Mouse (Mus musculus): Measurements from ENCODE around the gene Cryga. TPM values are rescaled to one million over a fixed set of nuclear protein-coding genes. Genes with fewer than 3 reads are reported as not detected.

Cryga gene
- not detected in 2 replicates for polyA plus RNA-seq (2015; fragmentation: Nextera tagmentation; extraction: Ambion mirVana)

DNA sequence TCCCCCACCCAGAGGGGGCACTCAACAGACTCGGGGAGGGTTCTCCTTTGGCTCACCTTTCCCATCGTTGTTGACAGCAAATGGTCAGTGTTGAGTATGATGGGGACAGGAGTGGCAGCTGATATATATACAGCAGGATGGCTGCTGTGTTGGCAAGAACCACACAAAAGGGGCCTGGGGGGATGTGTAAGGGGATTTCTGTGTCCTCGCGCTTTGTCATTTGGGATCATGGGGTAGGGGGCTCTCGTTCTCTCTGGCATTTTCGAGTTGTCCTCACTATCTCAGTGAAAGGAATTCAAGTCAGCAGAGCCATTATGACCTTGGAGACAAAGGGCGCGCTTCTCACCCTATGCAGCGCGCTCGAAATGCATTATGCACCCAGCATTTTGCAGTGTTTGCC, at the start of gene Cryga:
Gene Cryga, minus strand, starts transcription at position 101 of the 400 bp plus-strand sequence.
- Histone ChIP-seq H3K4me2 (ENCODE audit: low read depth, low read length) (no peak within 1 kb of the TSS), H3K4me1 (replicated peaks; ENCODE audit: control insufficient read depth, insufficient read depth, low read length) (no peaks in the 10 kb centered on the region), H3K9me3 (ENCODE audit: control insufficient read depth, low read length) (no peaks in the 10 kb centered on the region), H3K36me3 (ENCODE audit: control insufficient read depth, insufficient read depth, low read length) (no peaks in the 10 kb centered on the region), H3K27me3 (ENCODE audit: control insufficient read depth, insufficient read depth, low read depth, low read length) (no peaks in the 10 kb centered on the region), H3K4me3 (ENCODE audit: low read length) (no peak within 1 kb of the TSS), H3K9ac (ENCODE audit: low read length) (no peak within 1 kb of the TSS), H3K27ac (ENCODE audit: low read length) (no peak within 1 kb of the TSS)
- no peak for ATAC-seq (ENCODE audit: low read depth)
- 86% methylated on average over 11 of the region's 11 CpGs for WGBS

GRCm38 (mm10) chr1:65147971-65148370, 44.8 kb upstream of the Cryga start:
- no peak overlapping the region for H3K9ac ChIP-seq (ENCODE audit: low read length)
- H3K27ac ChIP-seq (ENCODE audit: low read length), result no peak overlapping the region
- no peaks in the 10 kb centered on the region for H3K27me3 ChIP-seq (ENCODE audit: control insufficient read depth, insufficient read depth, low read depth, low read length)
- no peaks in the 10 kb centered on the region for H3K9me3 ChIP-seq (ENCODE audit: control insufficient read depth, low read length)
- no peak for ATAC-seq (ENCODE audit: low read depth)
- H3K4me3 ChIP-seq (ENCODE audit: low read length), result no peak overlapping the region
- no peak overlapping the region for H3K4me2 ChIP-seq (ENCODE audit: low read depth, low read length)
- no peaks in the 10 kb centered on the region for H3K4me1 ChIP-seq (replicated peaks; ENCODE audit: control insufficient read depth, insufficient read depth, low read length)
- no peaks in the 10 kb centered on the region for H3K36me3 ChIP-seq (ENCODE audit: control insufficient read depth, insufficient read depth, low read length)
- 66% methylated on average over 3 of the region's 3 CpGs for WGBS

GRCm38 (mm10) chr1:65147326-65147725, 44.2 kb upstream of the Cryga start:
- H3K9me3 ChIP-seq (ENCODE audit: control insufficient read depth, low read length), result 0 out of 2 replicates have a peak, but pooled peaks cover under 1% of the 10 kb centered on the region
- H3K4me1 ChIP-seq (replicated peaks; ENCODE audit: control insufficient read depth, insufficient read depth, low read length), result no peaks in the 10 kb centered on the region
- H3K4me3 ChIP-seq (ENCODE audit: low read length), result no peak overlapping the region
- no peak overlapping the region for H3K9ac ChIP-seq (ENCODE audit: low read length)
- H3K36me3 ChIP-seq (ENCODE audit: control insufficient read depth, insufficient read depth, low read length), result no peaks in the 10 kb centered on the region
- H3K4me2 ChIP-seq (ENCODE audit: low read depth, low read length), result no peak overlapping the region
- WGBS, result 84% methylated on average over 5 of the region's 5 CpGs
- no peaks in the 10 kb centered on the region for H3K27me3 ChIP-seq (ENCODE audit: control insufficient read depth, insufficient read depth, low read depth, low read length)
- no peak overlapping the region for H3K27ac ChIP-seq (ENCODE audit: low read length)
- no peak for ATAC-seq (ENCODE audit: low read depth)

DNA sequence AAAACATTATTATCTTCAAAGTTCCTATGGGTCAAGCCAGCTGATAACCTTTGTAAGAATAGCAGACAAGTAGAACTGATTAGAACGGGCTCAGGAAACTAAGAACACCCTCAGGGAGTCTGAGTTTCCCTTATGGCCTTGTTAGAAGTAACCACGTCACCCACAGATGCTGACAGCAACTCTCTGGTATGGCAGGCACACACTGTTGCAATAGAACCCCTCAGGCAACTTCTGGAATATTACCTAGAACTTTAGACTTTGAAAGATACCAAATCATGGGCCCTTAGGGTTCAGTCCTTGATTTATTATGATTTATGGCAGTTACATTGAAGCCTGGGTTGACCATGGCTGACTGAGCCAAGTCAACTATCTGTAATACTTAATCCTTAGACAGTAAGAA, 43.4 kb upstream of the Cryga start:
- no peaks in the 10 kb centered on the region for H3K27me3 ChIP-seq (ENCODE audit: control insufficient read depth, insufficient read depth, low read depth, low read length)
- H3K36me3 ChIP-seq (ENCODE audit: control insufficient read depth, insufficient read depth, low read length), result no peaks in the 10 kb centered on the region
- no peak overlapping the region for H3K27ac ChIP-seq (ENCODE audit: low read length)
- H3K9me3 ChIP-seq (ENCODE audit: control insufficient read depth, low read length), result 0 out of 2 replicates have a peak, but pooled peaks cover 2% of the 10 kb centered on the region
- no peak overlapping the region for H3K4me2 ChIP-seq (ENCODE audit: low read depth, low read length)
- 29% methylated on average over 2 of the region's 2 CpGs for WGBS
- H3K9ac ChIP-seq (ENCODE audit: low read length), result no peak overlapping the region
- H3K4me3 ChIP-seq (ENCODE audit: low read length), result no peak overlapping the region
- no peaks in the 10 kb centered on the region for H3K4me1 ChIP-seq (replicated peaks; ENCODE audit: control insufficient read depth, insufficient read depth, low read length)
- no peak for ATAC-seq (ENCODE audit: low read depth)

- H3K4me1 ChIP-seq (replicated peaks; ENCODE audit: control insufficient read depth, insufficient read depth, low read length), result no peaks in the 10 kb centered on the region
- no peak overlapping the region for H3K4me2 ChIP-seq (ENCODE audit: low read depth, low read length)
- H3K27ac ChIP-seq (ENCODE audit: low read length), result no peak overlapping the region
- 49% methylated on average over 2 of the region's 2 CpGs for WGBS
- H3K4me3 ChIP-seq (ENCODE audit: low read length), result no peak overlapping the region
- H3K36me3 ChIP-seq (ENCODE audit: control insufficient read depth, insufficient read depth, low read length), result no peaks in the 10 kb centered on the region
- H3K9ac ChIP-seq (ENCODE audit: low read length), result no peak overlapping the region
- 0 out of 2 replicates have a peak, but pooled peaks cover 2% of the 10 kb centered on the region for H3K9me3 ChIP-seq (ENCODE audit: control insufficient read depth, low read length)
- no peaks in the 10 kb centered on the region for H3K27me3 ChIP-seq (ENCODE audit: control insufficient read depth, insufficient read depth, low read depth, low read length)
- no peak for ATAC-seq (ENCODE audit: low read depth)
Measured at GRCm38 (mm10) chr1:65144783-65145182, 41.6 kb upstream of the Cryga start.

- no peak overlapping the region for H3K4me2 ChIP-seq (ENCODE audit: low read depth, low read length)
- H3K27me3 ChIP-seq (ENCODE audit: control insufficient read depth, insufficient read depth, low read depth, low read length), result no peaks in the 10 kb centered on the region
- no peak overlapping the region for H3K9ac ChIP-seq (ENCODE audit: low read length)
- H3K27ac ChIP-seq (ENCODE audit: low read length), result no peak overlapping the region
- no peaks in the 10 kb centered on the region for H3K36me3 ChIP-seq (ENCODE audit: control insufficient read depth, insufficient read depth, low read length)
- WGBS, result 85% methylated on average over 6 of the region's 6 CpGs
- 0 out of 2 replicates have a peak, but pooled peaks cover 2% of the 10 kb centered on the region for H3K9me3 ChIP-seq (ENCODE audit: control insufficient read depth, low read length)
- ATAC-seq (ENCODE audit: low read depth), result no peak
- no peaks in the 10 kb centered on the region for H3K4me1 ChIP-seq (replicated peaks; ENCODE audit: control insufficient read depth, insufficient read depth, low read length)
- no peak overlapping the region for H3K4me3 ChIP-seq (ENCODE audit: low read length)
Measured at GRCm38 (mm10) chr1:65137560-65137959, 34.4 kb upstream of the Cryga start.

GRCm38 (mm10) chr1:65132833-65133232, 29.7 kb upstream of the Cryga start:
- no peak overlapping the region for H3K4me2 ChIP-seq (ENCODE audit: low read depth, low read length)
- no peaks in the 10 kb centered on the region for H3K36me3 ChIP-seq (ENCODE audit: control insufficient read depth, insufficient read depth, low read length)
- H3K9me3 ChIP-seq (ENCODE audit: control insufficient read depth, low read length), result no peaks in the 10 kb centered on the region
- no peak for ATAC-seq (ENCODE audit: low read depth)
- H3K27ac ChIP-seq (ENCODE audit: low read length), result no peak overlapping the region
- H3K9ac ChIP-seq (ENCODE audit: low read length), result no peak overlapping the region
- H3K27me3 ChIP-seq (ENCODE audit: control insufficient read depth, insufficient read depth, low read depth, low read length), result no peaks in the 10 kb centered on the region
- no peaks in the 10 kb centered on the region for H3K4me1 ChIP-seq (replicated peaks; ENCODE audit: control insufficient read depth, insufficient read depth, low read length)
- WGBS, result 84% methylated on average over 1 of the region's 1 CpGs
- H3K4me3 ChIP-seq (ENCODE audit: low read length), result no peak overlapping the region

- Histone ChIP-seq H3K9ac (ENCODE audit: low read length) (no peak overlapping the region), H3K36me3 (ENCODE audit: control insufficient read depth, insufficient read depth, low read length) (no peaks in the 10 kb centered on the region), H3K4me2 (ENCODE audit: low read depth, low read length) (no peak overlapping the region), H3K4me3 (ENCODE audit: low read length) (no peak overlapping the region), H3K27ac (ENCODE audit: low read length) (no peak overlapping the region), H3K27me3 (ENCODE audit: control insufficient read depth, insufficient read depth, low read depth, low read length) (no peaks in the 10 kb centered on the region), H3K9me3 (ENCODE audit: control insufficient read depth, low read length) (no peaks in the 10 kb centered on the region), H3K4me1 (replicated peaks; ENCODE audit: control insufficient read depth, insufficient read depth, low read length) (no peaks in the 10 kb centered on the region)
- 94% methylated on average over 1 of the region's 1 CpGs for WGBS
- no peak for ATAC-seq (ENCODE audit: low read depth)
Measured at GRCm38 (mm10) chr1:65131671-65132070, 28.5 kb upstream of the Cryga start.

- Histone ChIP-seq H3K4me1 (replicated peaks; ENCODE audit: control insufficient read depth, insufficient read depth, low read length) (no peaks in the 10 kb centered on the region), H3K9ac (ENCODE audit: low read length) (no peak overlapping the region), H3K27me3 (ENCODE audit: control insufficient read depth, insufficient read depth, low read depth, low read length) (no peaks in the 10 kb centered on the region), H3K27ac (ENCODE audit: low read length) (no peak overlapping the region), H3K4me2 (ENCODE audit: low read depth, low read length) (no peak overlapping the region), H3K4me3 (ENCODE audit: low read length) (no peak overlapping the region), H3K9me3 (ENCODE audit: control insufficient read depth, low read length) (no peaks in the 10 kb centered on the region), H3K36me3 (ENCODE audit: control insufficient read depth, insufficient read depth, low read length) (no peaks in the 10 kb centered on the region)
- no peak for ATAC-seq (ENCODE audit: low read depth)
- 48% methylated on average over 3 of the region's 3 CpGs for WGBS
Measured at GRCm38 (mm10) chr1:65130226-65130625, 27.1 kb upstream of the Cryga start.

DNA sequence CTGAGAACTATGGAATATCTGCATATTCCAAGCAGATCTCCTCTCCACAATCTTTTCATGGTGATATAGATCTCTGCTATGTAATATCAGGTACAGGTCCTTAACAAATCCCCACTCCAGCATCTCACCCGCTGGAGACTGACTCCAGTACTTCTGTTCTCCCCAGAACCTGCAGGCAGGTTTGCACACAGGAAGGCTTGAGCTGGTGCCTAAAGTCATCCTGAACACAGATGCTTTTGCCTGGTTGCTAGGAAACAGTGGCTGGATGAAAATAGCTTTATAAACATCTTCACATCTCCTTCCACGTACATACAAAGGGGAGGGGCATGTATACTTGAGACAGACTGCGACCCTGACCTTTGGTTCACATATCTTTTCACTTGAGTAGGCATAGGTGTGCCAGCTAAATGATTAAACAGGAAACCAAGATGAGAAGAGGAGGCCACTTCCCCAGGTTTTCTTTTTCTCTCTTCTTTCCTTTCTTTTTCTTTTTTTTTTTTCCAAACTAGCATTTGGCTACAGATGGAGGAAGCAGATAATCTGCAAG, 26.5 kb upstream of the Cryga start:
- Histone ChIP-seq H3K27me3 (ENCODE audit: control insufficient read depth, insufficient read depth, low read depth, low read length) (no peaks in the 10 kb centered on the region), H3K9me3 (ENCODE audit: control insufficient read depth, low read length) (no peaks in the 10 kb centered on the region), H3K36me3 (ENCODE audit: control insufficient read depth, insufficient read depth, low read length) (no peaks in the 10 kb centered on the region), H3K9ac (ENCODE audit: low read length) (no peak overlapping the region), H3K4me1 (replicated peaks; ENCODE audit: control insufficient read depth, insufficient read depth, low read length) (no peaks in the 10 kb centered on the region), H3K4me3 (ENCODE audit: low read length) (no peak overlapping the region), H3K4me2 (ENCODE audit: low read depth, low read length) (no peak overlapping the region), H3K27ac (ENCODE audit: low read length) (no peak overlapping the region)
- ATAC-seq (ENCODE audit: low read depth), result no peak
- 40% methylated on average over 3 of the region's 3 CpGs for WGBS

Data from lung, embryonic 16.5 days (tissue).